Mouse (Mus musculus) CH12.LX (cell line): Measurements from ENCODE around the gene Agrp. TPM values are rescaled to one million over a fixed set of nuclear protein-coding genes. Genes with fewer than 3 reads are reported as not detected.

ENCODE experiments used
- DNase-seq: peaks from one replicate; pipeline ENCODE4 v3.0.0-alpha.2; 2013; ENCODE audit errors: extremely low read depth
- H3K27ac ChIP-seq: 2 replicates; pipeline ENCODE4 v1.5.1; 2012; ENCODE audit warnings: low read depth, mild to moderate bottlenecking, control low read depth, moderate library complexity; ENCODE audit not compliant: insufficient read depth
- H3K27me3 ChIP-seq: replicated peaks from 2 replicates; pipeline ENCODE3; 2012; ENCODE audit warnings: inconsistent platforms
- H3K36me3 ChIP-seq, 2 experiments: replicated peaks in 1 of 2; 2 replicates each; pipeline versions ENCODE3 to v1.6.1; 2012; ENCODE audit warnings: inconsistent platforms in 1 of 2, low read length in 1 of 2, mild to moderate bottlenecking in 1 of 2, mixed read lengths in 1 of 2, moderate library complexity in 1 of 2; ENCODE audit not compliant: control insufficient read depth in 1 of 2, insufficient read depth in 1 of 2
- H3K4me1 ChIP-seq, 2 experiments: 2 replicates each; pipeline ENCODE4 v1.6.1; 2012; ENCODE audit warnings: inconsistent platforms in 1 of 2, moderate library complexity in 1 of 2; ENCODE audit not compliant: insufficient read depth in 2 of 2, control insufficient read depth in 1 of 2
- H3K4me2 ChIP-seq: 2 replicates; pipeline ENCODE4 v1.6.1; 2012; ENCODE audit warnings: low read depth, mild to moderate bottlenecking, control low read depth; ENCODE audit not compliant: poor library complexity, insufficient read depth, severe bottlenecking
- H3K4me3 ChIP-seq, 3 experiments: fragments of 150-350 bp in 1 of 3; sonication (generic) in 1 of 3; replicated peaks in 1 of 3; 2 replicates each; pipeline versions ENCODE3 to v1.5.1; 2011 to 2012; ENCODE audit warnings: low read depth in 2 of 3, low read length in 2 of 3, mild to moderate bottlenecking in 2 of 3, moderate library complexity in 2 of 3, control low read depth in 1 of 3, improper control_type of control experiment in 1 of 3, inconsistent platforms in 1 of 3, mixed read lengths in 1 of 3; ENCODE audit not compliant: poor library complexity in 1 of 3
- H3K79me2 ChIP-seq: replicated peaks from 2 replicates; pipeline ENCODE4 v1.6.1; 2012; ENCODE audit warnings: mild to moderate bottlenecking, moderate library complexity; ENCODE audit not compliant: control insufficient read depth, poor library complexity, insufficient read depth, severe bottlenecking; ENCODE audit errors: extremely low read depth
- H3K9ac ChIP-seq: 2 replicates; pipeline ENCODE4 v1.6.1; 2012; ENCODE audit warnings: low read depth, mild to moderate bottlenecking, control low read depth, moderate library complexity; ENCODE audit not compliant: insufficient read depth
- H3K9me3 ChIP-seq: replicated peaks from 2 replicates; pipeline ENCODE3; 2012; ENCODE audit warnings: low read length, inconsistent platforms, mixed read lengths
- BHLHE40 ChIP-seq: IDR thresholded peaks from 2 replicates; pipeline ENCODE4 v1.6.1; 2011; ENCODE audit warnings: mild to moderate bottlenecking, low read depth, low read length, improper control_type of control experiment
- CHD1 ChIP-seq: IDR thresholded peaks from 2 replicates; pipeline ENCODE4 v1.6.1; 2012; ENCODE audit warnings: low read depth, low read length, improper control_type of control experiment, inconsistent platforms
- CHD2 ChIP-seq: IDR thresholded peaks from 2 replicates; pipeline ENCODE4 v1.6.1; 2011; ENCODE audit warnings: low read length, improper control_type of control experiment
- CTCF ChIP-seq, 2 experiments: IDR thresholded peaks in 1 of 2; conservative IDR thresholded peaks in 1 of 2; 2 replicates each; pipeline ENCODE4 v1.5.1; 2011 to 2012; ENCODE audit warnings: low read depth in 2 of 2, low read length in 2 of 2, improper control_type of control experiment in 1 of 2, inconsistent platforms in 1 of 2, mild to moderate bottlenecking in 1 of 2, moderate library complexity in 1 of 2
- E2F4 ChIP-seq: IDR thresholded peaks from 2 replicates; pipeline ENCODE4 v1.6.1; 2011; ENCODE audit warnings: low read depth, low read length, improper control_type of control experiment; ENCODE audit not compliant: insufficient replicate concordance
- ELF1 ChIP-seq: IDR thresholded peaks from 2 replicates; pipeline ENCODE4 v1.6.1; 2014; ENCODE audit warnings: low read depth, mild to moderate bottlenecking, inconsistent platforms, low read length, improper control_type of control experiment
- ETS1 ChIP-seq: conservative IDR thresholded peaks from 2 replicates; pipeline ENCODE4 v1.6.1; 2012; ENCODE audit warnings: low read depth, mild to moderate bottlenecking, inconsistent platforms, low read length, improper control_type of control experiment, moderate library complexity
- GABPA ChIP-seq: IDR thresholded peaks from 2 replicates; pipeline ENCODE4 v1.6.1; 2012; ENCODE audit warnings: low read depth, low read length, improper control_type of control experiment, inconsistent platforms; ENCODE audit not compliant: insufficient replicate concordance
- JUND ChIP-seq: conservative IDR thresholded peaks from 2 replicates; pipeline ENCODE4 v1.6.1; 2011; ENCODE audit warnings: low read depth, low read length, improper control_type of control experiment
- MAFK ChIP-seq: IDR thresholded peaks from 2 replicates; pipeline ENCODE4 v1.6.1; 2011; ENCODE audit warnings: low read length, improper control_type of control experiment; ENCODE audit not compliant: insufficient replicate concordance
- MEF2A ChIP-seq: IDR thresholded peaks from 2 replicates; pipeline ENCODE4 v1.6.1; 2014; ENCODE audit warnings: low read depth, mild to moderate bottlenecking, inconsistent platforms, low read length, improper control_type of control experiment, borderline replicate concordance
- MYC ChIP-seq: IDR thresholded peaks from 2 replicates; pipeline ENCODE4 v1.6.1; 2011; ENCODE audit warnings: low read depth, mild to moderate bottlenecking, improper control_type of control experiment, low read length
- POLR2AphosphoS2 ChIP-seq: IDR thresholded peaks from 2 replicates; pipeline ENCODE4 v1.6.1; 2011; ENCODE audit warnings: low read depth, low read length, improper control_type of control experiment
- RAD21 ChIP-seq: IDR thresholded peaks from 2 replicates; pipeline ENCODE4 v1.6.1; 2011; ENCODE audit warnings: low read depth, mild to moderate bottlenecking, low read length, improper control_type of control experiment, moderate library complexity
- RCOR1 ChIP-seq: conservative IDR thresholded peaks from 2 replicates; pipeline ENCODE4 v1.6.1; 2012; ENCODE audit warnings: low read depth, mild to moderate bottlenecking, inconsistent platforms, low read length, improper control_type of control experiment
- SIN3A ChIP-seq: IDR thresholded peaks from 2 replicates; pipeline ENCODE4 v1.6.1; 2012; ENCODE audit warnings: low read length, improper control_type of control experiment, inconsistent platforms
- TBP ChIP-seq: conservative IDR thresholded peaks from 2 replicates; pipeline ENCODE4 v1.6.1; 2011; ENCODE audit warnings: low read depth, low read length, improper control_type of control experiment
- TCF12 ChIP-seq: IDR thresholded peaks from 2 replicates; pipeline ENCODE4 v1.6.1; 2014; ENCODE audit warnings: low read depth, mild to moderate bottlenecking, inconsistent platforms, low read length, improper control_type of control experiment
- USF1 ChIP-seq: IDR thresholded peaks from 2 replicates; pipeline ENCODE4 v1.6.1; 2014; ENCODE audit warnings: low read depth, mild to moderate bottlenecking, inconsistent platforms, low read length, improper control_type of control experiment
- ZC3H11A ChIP-seq: IDR thresholded peaks from 2 replicates; pipeline ENCODE4 v1.6.1; 2012; ENCODE audit warnings: low read depth, mild to moderate bottlenecking, inconsistent platforms, low read length, improper control_type of control experiment
- ZKSCAN1 ChIP-seq: IDR thresholded peaks from 2 replicates; pipeline ENCODE4 v1.6.1; 2012; ENCODE audit warnings: low read depth, inconsistent platforms, low read length, improper control_type of control experiment, borderline replicate concordance
- ZNF384 ChIP-seq: IDR thresholded peaks from 2 replicates; pipeline ENCODE4 v1.6.1; 2012; ENCODE audit warnings: low read depth, low read length, improper control_type of control experiment, inconsistent platforms
- dilution Hi-C: fragments of 300-500 bp; cut with MboI; formaldehyde crosslinking; loops from 2 replicates; pipeline ENCODE4 v1.14.3; 2020; ENCODE audit warnings: low sequenced_read_pairs; ENCODE audit not compliant: extremely low pct_unique_long_range_greater_than_20kb, extremely low pct_ligation_motif_present
- in situ Hi-C: fragments of 300-500 bp; cut with MboI; formaldehyde crosslinking; loops from 3 replicates; pipeline ENCODE4 v1.14.3; 2019; ENCODE audit warnings: low sequenced_read_pairs, low pct_ligation_motif_present, low pct_unique_long_range_greater_than_20kb, mixed read lengths
- polyA plus RNA-seq: library from polyadenylated mRNA; unstranded; fragments of >175 nt; gene quantifications from 2 replicates; pipeline ENCODE4 v1.2.1, GENCODE M21; 2012; ENCODE audit warnings: low read depth; ENCODE audit not compliant: insufficient read length
- total RNA-seq, 2 experiments: library from RNA; depleted of rRNA; stranded (reverse); fragments of 300-350 nt in 1 of 2; fragments of >200 nt in 1 of 2; gene quantifications; 2 replicates each; pipeline ENCODE4 v1.2.3; 2012 to 2014

Gene Agrp
- total and polyA plus RNA-seq, 3 experiments, result 0.30 TPM; not detected in 2

DNA sequence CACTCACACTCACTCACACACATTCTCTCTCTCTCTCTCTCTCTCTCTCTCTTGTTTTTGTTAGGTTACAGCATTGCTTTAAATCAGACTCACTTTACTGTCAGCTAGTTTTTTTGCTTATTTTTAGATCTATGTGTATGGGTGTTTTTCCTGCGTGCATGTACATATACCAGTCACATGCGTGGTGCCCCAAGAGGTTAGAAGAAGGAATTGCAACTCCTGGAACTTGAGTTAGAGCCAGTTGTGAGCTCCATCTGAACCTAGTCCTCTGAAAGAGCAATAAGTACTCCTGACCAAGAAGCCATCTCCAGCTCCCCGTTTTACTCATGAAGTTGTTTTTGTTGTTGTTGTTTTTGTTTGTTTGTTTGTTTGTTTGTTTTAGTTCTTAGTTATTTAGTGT lies 24.0 kb upstream of the Agrp start:
- in situ Hi-C loops (no loop called here), dilution Hi-C loops (no loop called here)
- DNase-seq, result no peak
- no peaks in the 10 kb centered on the region for H3K27me3 ChIP-seq
- H3K4me3 ChIP-seq, result no peak overlapping the region
- H3K79me2 ChIP-seq, result peaks cover 44% of the 10 kb centered on the region
- H3K4me1 ChIP-seq, result 0 out of 4 replicates have a peak, but pooled peaks cover 0 to 2% of the 10 kb centered on the region in 2 experiments
- no peak overlapping the region for H3K4me2 ChIP-seq
- H3K27ac ChIP-seq, result no peak overlapping the region
- no peak overlapping the region for H3K9ac ChIP-seq
- no peak for TF ChIP-seq CHD1
- TF ChIP-seq RCOR1, result no peak
- TF ChIP-seq BHLHE40, result 0 out of 2 replicates have a peak, but pooled peaks have one; percentile 8
- no peak for TF ChIP-seq GABPA
- no peak for TF ChIP-seq E2F4
- peak; percentile 53 to 57 for TF ChIP-seq CTCF (conservative IDR thresholded peaks at IDR 0.05 in 1 of 2, IDR thresholded peaks at IDR 0.05 in 1 of 2; ENCODE audit: low read depth in 2 of 2, low read length in 2 of 2)
- TF ChIP-seq, all 38 proteins: peak for 2
- Histone ChIP-seq H3K36me3 (peaks cover 21 to 63% of the 10 kb centered on the region in 2 experiments), H3K9me3 (no peaks in the 10 kb centered on the region)

DNA sequence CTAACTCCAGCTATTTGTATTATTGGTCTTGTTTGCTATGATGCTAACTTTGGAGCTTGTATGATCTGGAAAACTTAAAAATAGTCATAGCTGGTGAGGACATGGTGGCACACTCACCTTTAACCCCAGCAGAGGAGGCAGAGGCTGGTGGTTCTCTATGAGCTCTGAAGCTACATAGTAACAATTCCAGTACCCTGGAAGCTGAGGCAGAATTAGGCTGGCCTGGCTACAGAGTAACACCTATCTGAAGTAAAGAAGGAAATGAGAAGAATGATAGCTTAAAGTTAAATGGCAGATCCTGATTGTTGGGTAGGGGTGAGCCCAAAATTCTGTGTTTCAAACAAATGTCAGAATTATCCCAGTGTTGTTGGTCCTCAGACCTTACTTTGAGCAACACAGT lies 20.4 kb upstream of the Agrp start:
- no peak overlapping the region for H3K27ac ChIP-seq
- no peaks in the 10 kb centered on the region for H3K9me3 ChIP-seq
- H3K79me2 ChIP-seq, result peaks cover 64% of the 10 kb centered on the region
- peaks cover 0 to 21% of the 10 kb centered on the region in 2 experiments; a peak in 2 of 4 replicates for H3K4me1 ChIP-seq
- peaks cover 7 to 56% of the 10 kb centered on the region in 2 experiments for H3K36me3 ChIP-seq
- H3K4me2 ChIP-seq, result no peak overlapping the region
- in situ Hi-C loops, result no loop called here
- no peak overlapping the region for H3K4me3 ChIP-seq
- no peak for DNase-seq
- H3K9ac ChIP-seq, result no peak overlapping the region
- dilution Hi-C loops, result no loop called here
- TF ChIP-seq ELF1, result no peak
- TF ChIP-seq TCF12, result no peak
- TF ChIP-seq POLR2AphosphoS2, result no peak
- TF ChIP-seq E2F4, result no peak
- TF ChIP-seq MEF2A, result no peak
- TF ChIP-seq ETS1, result no peak
- no peak for TF ChIP-seq RAD21
- TF ChIP-seq TBP, result no peak
- no peak for TF ChIP-seq MAFK
- TF ChIP-seq SIN3A, result no peak
- H3K27me3 ChIP-seq, result no peaks in the 10 kb centered on the region

- no peaks in the 10 kb centered on the region for H3K9me3 ChIP-seq
- no peak for DNase-seq
- H3K4me3 ChIP-seq, result no peak overlapping the region
- no peak overlapping the region for H3K4me2 ChIP-seq
- H3K27ac ChIP-seq, result no peak overlapping the region
- TF ChIP-seq ZNF384 (no peak), JUND (no peak), MYC (no peak), ZC3H11A (no peak), CHD2 (no peak), MEF2A (no peak), GABPA (no peak), ZKSCAN1 (no peak), SIN3A (no peak), TBP (no peak), USF1 (no peak), TCF12 (no peak), CTCF (conservative IDR thresholded peaks at IDR 0.05 in 1 of 2, IDR thresholded peaks at IDR 0.05 in 1 of 2; ENCODE audit: low read depth in 2 of 2, low read length in 2 of 2) (no peak)
- dilution Hi-C loops (no loop called here), in situ Hi-C loops (no loop called here)
- H3K9ac ChIP-seq, result no peak overlapping the region
- peaks cover 3 to 31% of the 10 kb centered on the region in 2 experiments for H3K4me1 ChIP-seq
- H3K36me3 ChIP-seq, result peaks cover 30 to 63% of the 10 kb centered on the region in 2 experiments
- H3K27me3 ChIP-seq, result no peaks in the 10 kb centered on the region
- peaks cover 55% of the 10 kb centered on the region for H3K79me2 ChIP-seq
Measured at GRCm38 (mm10) chr8:105648929-105649328, 11.7 kb upstream of the Agrp start.
